Mouse (Mus musculus): ENCODE results near the gene Upf2. TPM values are rescaled to one million over a fixed set of nuclear protein-coding genes. Genes with fewer than 3 reads are reported as not detected.

The Upf2 gene
- polyA plus RNA-seq, 1 experiment from 2014 or later: 7.3 TPM

GRCm38 (mm10) chr2:6049018-6049417 is 97.7 kb downstream of the Upf2 start:
- no peak overlapping the region for H3K4me2 ChIP-seq (ENCODE audit: low read length)
- H3K9ac ChIP-seq (ENCODE audit: low read depth, low read length): no peak overlapping the region
- 91% methylated on average over 3 of the region's 3 CpGs for WGBS
- ATAC-seq (replicated peaks; ENCODE audit: low FRiP score, low read depth) (no peak), DNase-seq (ENCODE audit: low spot score) (no peak)
- TF ChIP-seq CTCF (IDR thresholded peaks at IDR 0.05; ENCODE audit: low read depth): no peak
- no peaks in the 10 kb centered on the region for H3K4me1 ChIP-seq (replicated peaks; ENCODE audit: insufficient read depth, low read length)
- H3K36me3 ChIP-seq (ENCODE audit: insufficient read depth, low read length): peaks cover 49% of the 10 kb centered on the region
- H3K27me3 ChIP-seq (ENCODE audit: insufficient read depth, low read length): no peaks in the 10 kb centered on the region
- no peak overlapping the region for H3K4me3 ChIP-seq (replicated peaks; ENCODE audit: low read depth, low read length)
- H3K27ac ChIP-seq: no peak overlapping the region
- H3K9me3 ChIP-seq (replicated peaks; ENCODE audit: low read length): no peaks in the 10 kb centered on the region

- Histone ChIP-seq H3K9ac (ENCODE audit: low read depth, low read length) (no peak overlapping the region), H3K36me3 (ENCODE audit: insufficient read depth, low read length) (peaks cover 42% of the 10 kb centered on the region), H3K27ac (no peak overlapping the region), H3K9me3 (replicated peaks; ENCODE audit: low read length) (no peaks in the 10 kb centered on the region), H3K27me3 (ENCODE audit: insufficient read depth, low read length) (no peaks in the 10 kb centered on the region), H3K4me3 (replicated peaks; ENCODE audit: low read depth, low read length) (no peak overlapping the region), H3K4me1 (replicated peaks; ENCODE audit: insufficient read depth, low read length) (no peaks in the 10 kb centered on the region), H3K4me2 (ENCODE audit: low read length) (no peak overlapping the region)
- WGBS: 94% methylated on average over 11 of the region's 11 CpGs
- ATAC-seq (replicated peaks; ENCODE audit: low FRiP score, low read depth) (no peak), DNase-seq (ENCODE audit: low spot score) (no peak)
- TF ChIP-seq CTCF (IDR thresholded peaks at IDR 0.05; ENCODE audit: low read depth): no peak
Observed at GRCm38 (mm10) chr2:6055466-6055865, 104.2 kb downstream of the Upf2 start.

GRCm38 (mm10) chr2:6056518-6056917 is 105.2 kb downstream of the Upf2 start:
- WGBS: 94% methylated on average over 3 of the region's 3 CpGs
- no peak overlapping the region for H3K4me2 ChIP-seq (ENCODE audit: low read length)
- H3K9ac ChIP-seq (ENCODE audit: low read depth, low read length): no peak overlapping the region
- no peak for TF ChIP-seq CTCF (IDR thresholded peaks at IDR 0.05; ENCODE audit: low read depth)
- ATAC-seq (replicated peaks; ENCODE audit: low FRiP score, low read depth): no peak
- H3K27ac ChIP-seq: no peak overlapping the region
- no peak for DNase-seq (ENCODE audit: low spot score)
- no peaks in the 10 kb centered on the region for H3K9me3 ChIP-seq (replicated peaks; ENCODE audit: low read length)
- H3K27me3 ChIP-seq (ENCODE audit: insufficient read depth, low read length): no peaks in the 10 kb centered on the region
- H3K4me3 ChIP-seq (replicated peaks; ENCODE audit: low read depth, low read length): no peak overlapping the region
- H3K36me3 ChIP-seq (ENCODE audit: insufficient read depth, low read length): peaks cover 31% of the 10 kb centered on the region
- no peaks in the 10 kb centered on the region for H3K4me1 ChIP-seq (replicated peaks; ENCODE audit: insufficient read depth, low read length)

GRCm38 (mm10) chr2:6059291-6059690 is 108.0 kb downstream of the Upf2 start:
- H3K4me1 ChIP-seq (replicated peaks; ENCODE audit: insufficient read depth, low read length): no peaks in the 10 kb centered on the region
- WGBS: 68% methylated on average over 2 of the region's 2 CpGs
- no peak overlapping the region for H3K27ac ChIP-seq
- ATAC-seq (replicated peaks; ENCODE audit: low FRiP score, low read depth) (no peak), DNase-seq (ENCODE audit: low spot score) (no peak)
- no peak overlapping the region for H3K9ac ChIP-seq (ENCODE audit: low read depth, low read length)
- no peaks in the 10 kb centered on the region for H3K27me3 ChIP-seq (ENCODE audit: insufficient read depth, low read length)
- no peak overlapping the region for H3K4me2 ChIP-seq (ENCODE audit: low read length)
- no peaks in the 10 kb centered on the region for H3K9me3 ChIP-seq (replicated peaks; ENCODE audit: low read length)
- TF ChIP-seq CTCF (IDR thresholded peaks at IDR 0.05; ENCODE audit: low read depth): no peak
- no peak overlapping the region for H3K4me3 ChIP-seq (replicated peaks; ENCODE audit: low read depth, low read length)
- H3K36me3 ChIP-seq (ENCODE audit: insufficient read depth, low read length): peaks cover 17% of the 10 kb centered on the region

- TF ChIP-seq CTCF (IDR thresholded peaks at IDR 0.05; ENCODE audit: low read depth): no peak
- no peak overlapping the region for H3K9ac ChIP-seq (ENCODE audit: low read depth, low read length)
- H3K27me3 ChIP-seq (ENCODE audit: insufficient read depth, low read length): no peaks in the 10 kb centered on the region
- H3K4me1 ChIP-seq (replicated peaks; ENCODE audit: insufficient read depth, low read length): no peaks in the 10 kb centered on the region
- DNase-seq (ENCODE audit: low spot score) (no peak), ATAC-seq (replicated peaks; ENCODE audit: low FRiP score, low read depth) (no peak)
- WGBS: 82% methylated on average over 10 of the region's 10 CpGs
- H3K4me3 ChIP-seq (replicated peaks; ENCODE audit: low read depth, low read length): no peak overlapping the region
- no peak overlapping the region for H3K4me2 ChIP-seq (ENCODE audit: low read length)
- H3K36me3 ChIP-seq (ENCODE audit: insufficient read depth, low read length): peaks cover 8% of the 10 kb centered on the region
- no peaks in the 10 kb centered on the region for H3K9me3 ChIP-seq (replicated peaks; ENCODE audit: low read length)
- H3K27ac ChIP-seq: no peak overlapping the region
Observed at GRCm38 (mm10) chr2:6060071-6060804, 109.0 kb downstream of the Upf2 start.

GRCm38 (mm10) chr2:6067341-6067740 is 116.1 kb downstream of the Upf2 start:
- TF ChIP-seq CTCF (IDR thresholded peaks at IDR 0.05; ENCODE audit: low read depth): no peak
- H3K9ac ChIP-seq (ENCODE audit: low read depth, low read length): no peak overlapping the region
- no peaks in the 10 kb centered on the region for H3K36me3 ChIP-seq (ENCODE audit: insufficient read depth, low read length)
- no peaks in the 10 kb centered on the region for H3K27me3 ChIP-seq (ENCODE audit: insufficient read depth, low read length)
- H3K4me1 ChIP-seq (replicated peaks; ENCODE audit: insufficient read depth, low read length): no peaks in the 10 kb centered on the region
- no peak overlapping the region for H3K4me3 ChIP-seq (replicated peaks; ENCODE audit: low read depth, low read length)
- H3K4me2 ChIP-seq (ENCODE audit: low read length): no peak overlapping the region
- 93% methylated on average over 6 of the region's 6 CpGs for WGBS
- no peak for ATAC-seq (replicated peaks; ENCODE audit: low FRiP score, low read depth)
- no peak for DNase-seq (ENCODE audit: low spot score)
- H3K9me3 ChIP-seq (replicated peaks; ENCODE audit: low read length): 0 out of 2 replicates have a peak, but pooled peaks cover 3% of the 10 kb centered on the region
- no peak overlapping the region for H3K27ac ChIP-seq

All from kidney, postnatal 0 days (tissue).